Mouse (Mus musculus) liver (tissue): Measurements from ENCODE around the gene Eps8l2.

Source experiments
- DNase-seq: peaks from one replicate; pipeline ENCODE4 v3.0.0-alpha.2; 2020; ENCODE audit warnings: mixed read lengths

The Eps8l2 gene

GRCm38 (mm10) chr7:141330706-141331105 is 8.0 kb upstream of the Eps8l2 start:
- DNase-seq = no peak

GRCm38 (mm10) chr7:141331990-141332389 is 6.7 kb upstream of the Eps8l2 start:
- no peak for DNase-seq

DNA sequence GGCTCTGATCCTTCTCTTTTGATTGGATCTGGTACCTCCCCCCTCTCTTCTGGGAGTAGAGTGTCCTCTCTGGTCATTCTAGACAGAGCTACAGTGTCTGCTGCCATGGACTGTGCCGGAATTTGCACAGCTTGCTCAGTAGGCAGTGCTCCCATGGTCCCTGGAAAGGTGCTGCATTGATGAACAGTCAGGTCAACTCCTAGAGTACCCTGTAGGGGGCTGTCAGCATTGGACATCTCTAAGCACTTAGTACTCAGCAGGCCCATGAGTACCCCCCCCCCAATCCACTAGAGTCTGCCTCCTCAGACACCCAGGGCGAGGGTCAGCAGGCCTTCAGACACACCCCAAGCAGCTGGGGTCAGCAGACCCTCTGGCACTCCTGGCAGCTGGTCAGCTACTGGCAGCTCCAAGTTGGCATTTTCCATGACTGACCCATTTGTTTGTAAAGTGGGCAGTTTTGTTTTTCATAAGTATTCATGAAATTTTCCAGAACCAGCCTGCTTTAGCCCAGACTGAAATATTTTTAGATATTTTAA is 3.6 kb upstream of the Eps8l2 start:
- no peak for DNase-seq

- no peak for DNase-seq
Measured at GRCm38 (mm10) chr7:141335682-141336081, 3.0 kb upstream of the Eps8l2 start.

DNA sequence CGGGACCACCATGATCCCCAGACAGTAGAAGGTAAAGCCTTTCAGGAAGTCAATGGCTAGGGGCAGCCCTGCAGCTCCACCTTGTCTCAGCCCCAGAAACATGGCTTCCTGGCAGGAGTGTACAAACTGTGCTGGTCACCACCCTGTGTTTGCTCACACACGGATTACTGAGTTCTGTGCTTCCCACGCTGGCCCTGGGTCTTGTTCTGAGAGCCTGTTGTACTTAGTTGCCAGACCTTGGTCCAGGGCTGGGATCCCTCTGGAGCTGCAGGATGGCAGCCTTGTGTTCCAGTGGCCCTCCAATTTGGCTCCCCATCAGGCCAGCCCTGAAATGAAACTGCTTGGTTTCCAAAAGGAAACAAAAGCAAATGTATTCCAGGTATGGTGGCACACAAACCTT is 2.4 kb upstream of the Eps8l2 start:
- DNase-seq = no peak

GRCm38 (mm10) chr7:141337716-141338416 is 814 bp upstream of the Eps8l2 start:
- DNase-seq = no peak

GRCm38 (mm10) chr7:141339215-141339920 is 688 bp downstream of the Eps8l2 start:
- DNase-seq = no peak

- DNase-seq = no peak
Measured at GRCm38 (mm10) chr7:141340023-141340422, 1.3 kb downstream of the Eps8l2 start.

DNA sequence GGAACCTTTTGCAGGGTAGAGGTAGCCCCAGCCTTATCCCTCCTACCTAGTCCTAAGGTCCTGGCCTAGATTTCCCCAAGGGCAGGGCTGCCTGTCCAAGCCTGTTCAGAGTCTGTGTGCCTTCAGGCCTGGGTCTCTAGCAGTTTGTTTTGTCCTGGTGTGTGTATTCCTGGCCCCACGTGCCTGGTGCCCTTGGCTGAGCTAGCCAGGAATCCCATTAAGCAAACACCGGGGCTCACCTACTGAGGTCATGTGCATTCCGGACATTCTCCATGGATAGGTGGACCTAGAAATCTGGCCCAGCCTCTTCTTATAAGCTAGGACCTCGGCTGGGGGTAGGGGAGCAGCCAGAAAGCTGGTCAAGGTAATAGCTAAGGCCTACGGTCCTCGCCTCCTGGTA is 1.8 kb downstream of the Eps8l2 start:
- DNase-seq = peak; percentile 38

- DNase-seq = no peak
Measured at GRCm38 (mm10) chr7:141341689-141342226, 3.1 kb downstream of the Eps8l2 start.

DNA sequence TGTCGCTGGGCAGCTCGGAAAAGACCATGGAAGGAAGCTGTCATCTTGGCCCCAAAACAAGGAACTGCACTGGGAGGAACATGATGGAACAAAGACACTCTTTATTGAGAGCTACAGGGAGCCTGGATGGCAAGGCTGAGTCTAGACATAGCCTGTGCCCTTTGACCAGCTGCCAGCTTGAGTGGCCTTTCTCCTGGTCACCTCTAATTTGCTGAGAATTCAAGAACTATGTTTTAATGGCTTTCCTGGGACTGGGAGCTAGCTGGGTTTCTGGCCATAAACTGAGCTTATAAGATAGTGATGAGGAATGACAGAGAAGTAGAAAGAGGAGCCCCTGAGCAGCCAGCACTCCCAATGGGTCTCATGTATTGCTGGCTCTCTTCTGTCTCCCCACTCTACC is 4.5 kb downstream of the Eps8l2 start:
- DNase-seq = no peak

DNA sequence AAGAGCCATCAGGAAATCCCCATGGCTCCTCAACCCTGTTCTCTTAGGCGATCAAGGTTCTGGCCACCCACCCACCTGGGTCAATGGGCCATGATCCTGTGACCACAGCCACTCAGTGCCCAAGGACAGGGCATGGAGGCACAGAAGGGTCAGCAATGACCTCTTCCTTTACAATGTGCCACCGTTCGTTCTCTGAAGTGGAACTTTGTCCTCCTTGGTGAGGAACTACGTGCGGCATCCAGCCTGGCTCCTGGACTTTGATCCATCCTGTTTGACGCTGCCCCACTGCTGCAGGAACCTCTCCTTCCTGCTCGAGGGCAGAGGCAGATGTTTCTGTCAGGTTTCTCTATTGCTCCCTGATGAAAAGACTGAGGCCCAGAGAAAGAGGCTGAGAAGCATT is 5.0 kb downstream of the Eps8l2 start:
- no peak for DNase-seq

DNA sequence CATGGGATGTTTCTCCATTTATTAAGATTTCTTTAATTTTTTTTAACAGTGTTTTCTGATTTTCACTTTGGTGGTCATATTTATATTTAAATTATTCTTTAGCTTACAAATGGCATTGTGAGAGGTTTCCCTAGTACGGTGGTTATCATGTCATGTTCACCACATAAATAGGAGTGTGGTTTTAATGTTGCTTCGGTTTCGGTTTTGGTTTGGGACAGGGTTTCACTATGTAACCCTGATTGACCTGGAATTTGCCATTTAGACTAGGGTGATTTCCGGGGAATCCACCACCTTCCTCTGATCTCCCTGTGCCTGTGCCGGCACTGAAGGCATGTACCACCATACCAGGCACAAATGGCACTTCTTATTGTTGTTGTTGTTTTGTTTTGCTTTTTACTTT is 6.1 kb downstream of the Eps8l2 start:
- DNase-seq = no peak

DNA sequence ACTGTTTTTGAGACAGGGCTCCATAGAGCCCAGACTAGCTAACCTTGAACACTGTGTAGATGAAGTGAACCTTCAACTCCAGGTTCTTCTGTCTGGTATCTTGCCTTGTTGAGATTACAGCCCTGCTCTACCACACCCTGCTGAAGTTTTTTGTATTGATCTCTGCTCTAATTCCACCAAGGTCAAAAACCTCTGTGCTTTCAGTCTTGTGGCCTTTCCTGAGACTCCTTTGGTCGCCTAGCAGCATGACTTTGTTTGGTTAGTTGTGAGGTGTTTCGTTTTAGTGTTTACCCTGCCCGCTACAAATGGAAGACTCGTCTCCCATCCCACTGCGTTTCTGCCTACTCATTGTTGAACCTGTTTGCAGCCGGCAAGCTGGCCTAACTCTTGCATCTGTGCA is 12.4 kb downstream of the Eps8l2 start:
- no peak for DNase-seq

GRCm38 (mm10) chr7:141355051-141355450 is 16.4 kb downstream of the Eps8l2 start:
- no peak for DNase-seq

GRCm38 (mm10) chr7:141355626-141356326 is 17.1 kb downstream of the Eps8l2 start:
- DNase-seq = no peak

DNA sequence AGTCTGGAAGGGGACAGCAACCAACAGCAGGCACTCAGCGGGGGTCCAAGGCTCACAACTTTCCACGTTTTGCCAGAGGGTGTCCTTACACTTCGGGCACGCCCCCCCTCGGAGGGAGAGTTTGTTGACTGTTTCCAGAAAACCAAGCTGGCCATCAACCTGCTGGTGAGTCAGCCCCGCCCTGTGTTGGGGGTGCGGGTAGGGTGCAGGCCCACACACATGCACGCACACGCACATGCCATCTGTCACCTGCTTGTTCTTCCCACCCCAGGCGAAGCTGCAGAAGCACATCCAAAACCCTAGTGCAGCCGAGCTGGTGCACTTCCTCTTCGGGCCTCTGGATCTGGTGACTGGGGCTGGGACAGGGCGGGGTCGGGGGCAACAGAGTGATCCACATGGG is 18.3 kb downstream of the Eps8l2 start:
- DNase-seq = no peak

DNA sequence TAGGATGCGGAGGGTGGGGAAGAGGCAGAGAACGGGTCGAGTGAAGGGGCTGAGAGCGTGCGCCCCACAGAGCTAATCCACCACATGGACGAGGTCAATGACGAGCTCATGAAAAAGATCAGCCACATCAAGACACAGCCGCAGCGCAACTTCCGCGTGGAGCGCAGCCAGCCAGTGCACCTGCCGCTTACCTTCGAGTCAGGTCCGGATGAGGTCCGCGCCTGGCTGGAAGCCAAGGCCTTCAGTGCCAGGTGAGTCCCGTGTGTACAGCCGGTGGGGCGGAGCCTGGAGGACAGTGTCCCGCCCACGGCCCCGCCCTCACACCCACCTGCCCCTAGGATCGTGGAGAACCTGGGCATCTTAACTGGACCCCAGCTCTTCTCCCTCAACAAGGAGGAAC is 22.8 kb downstream of the Eps8l2 start:
- peak; percentile 29 for DNase-seq

- peak; percentile 83 for DNase-seq
Measured at GRCm38 (mm10) chr7:141363106-141363751, 24.5 kb downstream of the Eps8l2 start.

- DNase-seq = peak; percentile 56
Measured at GRCm38 (mm10) chr7:141363752-141364125, 25.1 kb downstream of the Eps8l2 start.

GRCm38 (mm10) chr7:141364349-141365048 is 25.8 kb downstream of the Eps8l2 start:
- DNase-seq = peak; percentile 74

GRCm38 (mm10) chr7:141365049-141365445 is 26.4 kb downstream of the Eps8l2 start:
- no peak for DNase-seq
